Mouse (Mus musculus) left cerebral cortex, postnatal 25 days (tissue): Measurements from ENCODE around the gene Znrf1. TPM values are rescaled to one million over a fixed set of nuclear protein-coding genes. Genes with fewer than 3 reads are reported as not detected.
A peak's percentile ranks its signal among the peaks of the same experiment; 100 is the strongest.
"Not testable (repeated sequence)": the region's sequence is repeated elsewhere in the genome, so short reads cannot be mapped to it uniquely, and the experiment has no call there.

ENCODE experiments used
- DNase-seq, 2 experiments: peaks; one replicate each; pipeline ENCODE4 v3.0.0; 2022; ENCODE audit warnings: low spot score in 2 of 2, mixed read lengths in 1 of 2
- intact Hi-C: fragments of 180-260 bp; cut with DNase I; formaldehyde crosslinking; loops from one replicate; pipeline ENCODE4 v1.15.1; 2025
- total RNA-seq, 2 experiments: library from RNA; stranded (reverse); gene quantifications; 2 replicates each; pipeline ENCODE4 v1.2.3; 2021

Gene Znrf1
- total RNA-seq, result 100 to 1,000 TPM; 166 TPM

DNA sequence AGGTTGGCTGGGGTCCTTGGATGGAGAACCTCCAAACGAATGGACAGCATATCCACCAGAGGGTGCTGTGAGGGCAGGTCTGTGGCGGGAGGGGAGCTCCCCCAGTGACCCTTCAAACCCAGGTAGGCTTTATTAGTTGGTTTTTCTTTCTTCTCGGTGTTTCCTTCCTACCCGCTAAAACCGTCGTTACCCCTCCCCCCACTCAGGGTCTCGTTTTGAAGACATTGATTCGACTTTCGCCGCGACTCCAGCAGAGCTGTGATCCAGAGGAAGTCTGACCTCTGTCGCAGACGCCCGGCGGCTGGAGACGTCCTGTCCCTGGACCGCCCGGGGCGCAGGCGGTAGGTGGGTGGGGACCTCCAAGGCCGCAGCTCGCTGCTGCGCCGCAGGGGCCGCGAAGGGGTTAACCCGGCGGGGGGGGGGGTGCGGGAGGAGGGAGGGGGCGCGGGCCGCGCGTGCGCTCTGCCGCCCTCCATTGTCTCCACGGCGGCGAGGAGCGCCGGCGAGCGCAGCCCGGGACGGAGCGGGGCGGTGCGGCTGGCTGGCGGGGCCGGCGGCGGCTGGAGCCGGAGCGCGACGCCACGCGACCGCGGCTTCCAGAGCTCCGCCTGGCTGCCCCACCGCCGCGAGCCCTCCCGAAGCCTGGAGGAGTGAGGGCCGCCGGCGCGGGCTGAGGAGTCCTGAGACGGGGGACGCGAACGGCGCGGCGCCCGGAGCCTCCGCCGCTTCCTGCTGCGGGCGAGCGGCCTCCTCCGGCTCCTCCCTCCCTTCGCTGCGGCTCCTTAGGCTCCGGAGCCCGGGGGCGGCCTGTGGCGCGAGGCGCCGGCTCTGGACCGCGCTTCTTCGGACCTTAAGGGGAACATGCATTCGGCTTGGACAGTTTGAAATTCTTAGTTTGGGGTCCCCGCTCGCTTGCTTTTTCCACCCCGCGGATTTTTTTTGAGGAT, at the start of gene Znrf1:
Znrf1 (plus strand) TSS at position 67 of the 947 bp plus-strand sequence.
- intact Hi-C loops, result loop anchor here (1.0 to 10.0 kb wide), 4 partner anchors 90 to 288 kb away; partner anchors contain the start of gene Zfp1
- peak; percentile 63 to 76 for DNase-seq

DNA sequence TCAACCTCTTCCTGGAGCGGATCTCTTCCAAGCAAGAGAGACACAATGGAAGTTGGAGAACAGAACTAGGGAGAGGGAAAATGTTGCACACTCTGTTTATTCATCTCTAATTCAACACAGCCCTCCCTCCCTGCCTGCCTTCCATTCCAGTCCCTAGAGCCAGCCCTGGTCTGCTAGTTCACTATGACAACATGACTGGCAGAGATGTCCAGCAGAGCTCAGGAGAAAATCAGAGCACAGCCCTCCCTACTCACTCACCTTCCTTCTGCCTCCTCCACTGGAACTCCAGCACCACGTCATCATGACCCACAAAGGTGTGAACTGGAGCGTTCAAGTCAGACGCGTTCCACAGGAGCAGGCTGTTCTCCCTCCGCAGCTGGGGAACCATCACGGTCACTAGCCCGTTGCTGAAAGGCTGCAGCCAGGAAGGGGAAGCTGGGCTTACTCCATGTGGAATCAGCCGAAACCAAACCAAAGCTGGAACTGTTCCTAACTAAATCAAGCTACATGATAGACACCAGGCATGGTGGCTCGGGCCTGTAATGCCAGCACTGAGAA, 45.8 kb upstream of the Znrf1 start:
- intact Hi-C loops, result no loop called here
- no peak for DNase-seq

DNA sequence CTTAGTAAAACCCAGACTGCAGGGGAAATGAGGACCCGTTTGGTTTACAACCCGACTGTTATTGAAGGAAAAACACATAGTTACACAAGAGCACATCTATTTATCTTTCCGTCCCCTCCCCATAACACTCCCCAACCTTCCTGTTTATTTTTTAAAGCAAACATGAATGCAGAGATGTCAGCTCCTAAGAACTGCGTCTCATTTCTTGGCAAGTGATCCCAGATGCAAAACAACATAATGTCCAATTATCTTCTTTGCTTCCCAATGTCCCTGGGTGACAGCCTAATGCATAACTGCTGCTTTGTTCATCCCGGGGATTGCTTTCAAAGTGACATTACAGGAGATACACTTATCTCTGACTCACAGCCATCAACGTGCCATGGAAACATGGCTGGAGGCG, 44.7 kb upstream of the Znrf1 start:
- no peak for DNase-seq
- intact Hi-C loops, result no loop called here

DNA sequence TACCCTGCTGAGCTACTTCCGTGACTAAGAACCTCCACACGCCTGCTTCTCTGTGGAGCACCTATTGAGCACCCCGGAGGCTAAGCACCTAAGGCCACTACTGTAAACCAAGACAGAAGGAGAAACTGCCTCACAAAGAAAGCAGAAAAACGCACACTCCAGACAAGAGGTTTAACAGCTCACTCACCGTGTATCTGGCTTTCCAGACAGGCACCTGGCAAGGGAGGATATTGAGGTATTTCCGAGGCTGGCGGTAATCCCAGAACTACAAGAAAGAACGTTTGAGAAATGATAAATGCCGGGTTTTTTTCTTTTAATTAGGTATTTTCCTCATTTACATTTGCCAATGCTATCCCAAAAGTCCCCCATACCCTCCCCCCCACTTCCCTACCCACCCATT, 43.4 kb upstream of the Znrf1 start:
- intact Hi-C loops, result no loop called here
- no peak for DNase-seq

DNA sequence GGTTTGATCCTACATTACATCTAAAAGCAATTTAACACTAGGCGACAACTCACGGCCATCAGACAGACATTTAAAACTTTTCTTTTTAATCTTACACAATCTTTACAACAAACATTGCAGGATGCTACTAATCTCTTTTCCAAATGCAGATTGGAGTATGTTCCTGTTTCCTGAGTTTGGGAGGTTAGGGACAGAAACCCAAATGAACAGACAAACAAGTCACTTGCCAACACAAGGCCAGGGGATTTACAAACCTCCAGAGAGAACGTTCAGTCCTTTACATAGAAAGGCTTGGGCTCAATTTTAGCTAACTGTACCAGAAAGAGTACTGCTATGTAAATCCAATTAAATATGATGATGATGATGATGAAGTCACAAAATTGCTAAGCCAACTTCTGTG, 42.7 kb upstream of the Znrf1 start:
- no peak for DNase-seq
- intact Hi-C loops, result no loop called here

DNA sequence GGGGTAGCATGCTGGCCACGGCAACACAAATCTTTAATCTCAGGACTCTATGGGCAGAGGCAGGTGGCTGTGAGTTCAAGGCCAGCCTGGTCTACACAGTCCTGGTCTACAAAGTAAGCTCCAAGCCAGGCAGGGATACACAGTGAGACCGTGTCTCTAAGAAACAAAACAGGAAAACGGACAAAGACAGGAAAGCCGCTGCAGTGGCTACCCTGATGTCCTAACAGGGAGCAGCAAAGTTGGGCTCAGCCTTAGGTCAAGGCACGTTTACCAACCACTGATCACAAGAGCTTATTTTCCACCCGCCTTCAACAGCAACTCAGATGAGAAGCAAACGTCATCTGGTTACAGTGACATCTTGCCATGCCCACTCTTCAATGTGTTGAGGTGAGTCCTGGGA, 39.6 kb upstream of the Znrf1 start:
- intact Hi-C loops, result no loop called here
- DNase-seq, result no peak

DNA sequence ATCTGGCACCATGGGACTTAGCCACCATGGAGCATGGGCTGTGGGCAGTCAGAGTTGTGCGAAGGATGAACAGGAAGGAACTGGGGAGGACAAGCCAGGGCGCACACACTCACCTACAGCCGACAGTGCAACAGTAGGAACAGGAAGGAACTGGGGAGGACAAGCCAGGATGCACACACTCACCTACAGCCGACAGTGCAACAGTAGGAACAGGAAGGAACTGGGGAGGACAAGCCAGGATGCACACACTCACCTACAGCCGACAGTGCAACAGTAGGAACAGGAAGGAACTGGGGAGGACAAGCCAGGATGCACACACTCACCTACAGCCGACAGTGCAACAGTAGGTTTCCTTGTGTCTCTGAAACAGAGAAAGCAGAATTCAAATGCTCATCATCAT, 37.6 kb upstream of the Znrf1 start:
- DNase-seq, intact Hi-C loops: not testable (repeated sequence)

DNA sequence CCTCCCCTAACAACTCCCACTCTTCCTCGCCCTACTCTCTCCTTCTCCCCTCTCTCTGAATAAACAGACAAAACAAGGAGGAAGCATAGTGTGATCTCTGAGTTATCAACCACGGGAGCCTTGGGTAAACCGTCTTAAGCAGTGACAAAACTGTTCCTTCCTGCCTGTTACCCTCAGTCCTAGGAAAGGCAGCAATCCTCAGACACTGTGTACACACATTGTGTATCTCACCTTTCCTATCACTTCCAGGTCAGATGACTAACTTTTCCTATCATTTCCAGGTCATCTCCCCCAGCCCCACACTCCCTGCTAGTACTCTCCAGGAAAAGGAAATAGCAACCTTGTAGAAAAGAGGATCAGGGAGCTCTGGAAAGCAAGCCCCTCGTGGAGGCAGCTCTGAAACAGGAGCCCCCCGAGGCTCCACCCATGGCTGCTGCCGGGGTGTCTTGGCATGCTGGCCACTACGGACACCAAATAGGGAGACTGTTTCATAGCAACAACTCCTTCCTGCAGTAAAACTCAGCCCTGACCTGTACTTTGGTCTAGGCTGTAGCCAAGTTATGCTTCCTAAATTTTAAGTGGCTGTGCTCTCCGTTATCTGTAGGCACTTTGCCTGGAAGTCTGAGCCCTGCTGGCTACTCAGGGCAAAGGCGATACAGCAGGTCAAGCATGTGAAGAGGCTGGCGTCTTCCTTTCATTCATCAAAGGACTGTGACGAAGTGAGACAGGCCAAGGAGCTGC, 34.0 kb upstream of the Znrf1 start:
- intact Hi-C loops, result no loop called here
- no peak for DNase-seq

DNA sequence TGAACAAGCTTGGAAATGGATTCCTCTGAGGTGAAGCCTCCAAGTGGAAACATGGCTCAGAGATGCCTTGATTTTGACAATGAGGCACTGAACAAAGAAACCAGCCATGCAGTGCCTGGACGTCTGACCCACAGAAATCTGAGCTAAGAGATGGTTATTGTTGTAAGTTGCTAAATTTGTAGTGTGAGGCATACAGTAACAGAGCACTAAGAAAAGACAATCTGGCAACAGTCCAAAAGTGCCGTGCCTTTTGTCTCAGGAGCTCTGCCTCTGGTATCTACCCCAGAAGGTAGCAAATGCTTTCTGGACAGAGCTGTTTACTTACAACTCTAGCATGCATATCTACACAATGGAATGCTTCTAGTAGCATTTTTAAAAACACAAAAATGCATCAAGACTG, 27.3 kb upstream of the Znrf1 start:
- intact Hi-C loops, result no loop called here
- no peak for DNase-seq

DNA sequence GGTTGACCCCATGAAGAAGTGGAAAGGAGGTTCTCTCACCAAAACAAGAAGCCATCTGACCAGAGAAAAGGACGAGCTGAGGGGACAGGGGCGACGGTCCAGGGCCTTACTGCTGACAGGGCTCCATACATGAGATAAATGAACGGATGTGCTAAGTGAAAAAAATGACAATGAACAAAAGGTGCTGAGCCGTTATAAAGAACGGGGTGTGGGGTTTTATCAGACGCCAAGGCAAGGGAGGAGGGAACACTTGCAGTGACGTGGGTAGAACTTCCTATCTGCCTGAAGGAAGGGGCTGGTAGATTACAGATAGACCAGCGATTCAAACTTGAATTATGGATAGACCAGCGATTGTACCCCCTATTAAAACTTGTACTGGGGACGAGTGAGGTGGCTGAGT, 26.6 kb upstream of the Znrf1 start:
- intact Hi-C loops, result no loop called here
- no peak for DNase-seq

DNA sequence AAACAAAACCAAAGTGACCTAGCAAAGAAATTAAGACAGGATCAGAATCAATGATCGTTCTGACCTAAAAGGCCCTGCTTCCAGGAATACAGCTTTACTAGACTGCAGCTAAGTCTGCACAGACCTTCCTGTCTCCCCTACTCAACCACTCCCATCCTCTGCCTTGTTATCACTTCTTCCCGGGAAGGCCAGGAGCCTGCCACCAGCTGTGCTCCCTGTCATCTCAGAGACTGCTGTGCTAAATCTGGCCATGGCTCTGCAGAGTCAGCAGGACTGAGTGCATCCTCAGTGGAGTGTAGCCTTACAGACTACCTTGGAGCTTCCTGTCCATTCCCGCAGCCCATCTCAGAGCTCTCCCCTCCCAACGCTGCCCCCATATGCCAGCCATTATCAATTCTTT, 25.5 kb upstream of the Znrf1 start:
- intact Hi-C loops, result no loop called here

DNA sequence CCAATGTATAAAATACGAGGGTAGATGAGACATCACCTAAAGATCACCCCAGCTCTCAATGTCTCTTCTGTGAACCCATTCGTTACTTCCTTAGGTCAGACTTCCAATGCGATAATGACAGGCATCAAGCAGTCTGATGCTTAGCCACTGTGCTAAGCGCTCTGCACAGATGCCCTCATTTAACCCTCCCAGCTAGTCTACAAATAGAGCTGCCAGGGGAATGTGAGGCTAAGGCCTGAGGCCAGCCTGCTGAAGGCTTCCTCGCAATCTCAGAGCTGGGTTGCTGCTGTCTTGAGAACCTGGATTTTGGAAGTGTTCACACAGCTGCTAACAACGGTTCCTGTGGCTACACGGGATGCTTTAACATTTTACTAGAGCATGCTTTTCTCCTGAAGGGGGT, 23.0 kb upstream of the Znrf1 start:
- intact Hi-C loops, result no loop called here
- DNase-seq, result no peak

More for the DNA sequence above, 25.5 kb upstream of the Znrf1 start:
- no peak for DNase-seq

DNA sequence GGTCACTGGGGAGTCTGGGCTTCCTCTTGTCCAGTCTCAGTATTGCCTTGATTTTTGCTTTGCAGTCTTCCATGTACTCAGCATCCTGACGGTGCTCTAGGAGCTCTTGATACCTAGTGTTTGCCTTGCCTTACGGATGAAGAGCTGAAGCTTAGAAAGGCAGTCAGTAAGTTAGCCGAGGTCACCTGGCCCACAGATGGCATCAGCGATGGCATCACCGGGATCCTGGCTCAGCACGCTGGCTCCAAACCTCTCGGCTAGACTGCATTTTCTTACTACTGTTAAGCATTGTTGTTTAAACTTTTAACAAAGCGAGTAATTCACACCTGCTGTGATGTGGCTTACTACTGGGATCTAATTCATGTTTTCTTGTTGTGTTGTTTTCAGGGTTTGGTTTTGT, 22.5 kb upstream of the Znrf1 start:
- intact Hi-C loops, result no loop called here
- DNase-seq, result no peak

DNA sequence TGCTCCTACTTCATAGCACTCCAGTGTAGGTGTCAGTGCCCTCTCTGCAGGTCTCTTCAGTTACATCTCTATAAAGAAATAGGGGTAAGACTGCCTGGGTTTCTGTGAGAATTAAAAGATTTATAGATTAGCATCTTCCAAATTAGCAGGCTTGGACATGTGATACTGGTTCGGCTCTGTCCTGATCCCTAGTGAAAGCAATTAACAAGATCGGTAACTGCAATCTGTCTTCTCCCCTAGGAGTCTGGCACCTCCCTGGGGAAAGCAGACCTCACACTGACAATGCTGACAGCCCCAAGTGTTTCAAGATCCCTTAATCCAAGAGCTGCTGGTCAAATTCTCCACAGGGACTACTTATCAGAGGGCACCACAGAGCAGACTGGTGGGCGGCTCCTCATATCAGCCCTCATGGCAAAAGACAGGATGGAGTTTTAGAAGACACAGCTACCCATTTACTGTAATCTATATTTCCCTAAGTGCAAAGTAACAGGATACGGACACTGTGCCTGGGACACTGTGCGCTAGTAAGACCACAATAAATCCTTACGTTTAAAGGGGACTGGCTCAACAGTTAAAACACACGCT, 19.4 kb upstream of the Znrf1 start:
- intact Hi-C loops, result no loop called here
- DNase-seq, result no peak

DNA sequence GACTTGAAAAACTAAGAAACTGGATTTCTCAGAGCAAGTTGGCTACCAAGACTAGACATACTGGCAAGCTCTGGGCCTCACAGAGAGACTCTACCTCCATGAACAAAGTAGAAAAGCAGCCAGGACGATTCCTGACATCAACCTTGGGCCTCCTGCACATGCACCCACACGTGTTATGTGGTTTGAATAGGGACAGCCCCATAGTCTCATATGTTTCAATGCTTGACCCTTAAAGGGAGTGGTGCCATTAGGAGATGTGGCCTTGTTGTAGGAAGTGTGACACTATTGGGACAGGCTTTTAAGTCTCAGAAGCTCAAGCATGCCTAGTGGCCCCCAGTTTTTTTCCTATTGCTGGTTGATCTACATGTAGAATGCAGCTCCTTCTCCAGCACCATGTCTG, 18.4 kb upstream of the Znrf1 start:
- intact Hi-C loops, result no loop called here

DNA sequence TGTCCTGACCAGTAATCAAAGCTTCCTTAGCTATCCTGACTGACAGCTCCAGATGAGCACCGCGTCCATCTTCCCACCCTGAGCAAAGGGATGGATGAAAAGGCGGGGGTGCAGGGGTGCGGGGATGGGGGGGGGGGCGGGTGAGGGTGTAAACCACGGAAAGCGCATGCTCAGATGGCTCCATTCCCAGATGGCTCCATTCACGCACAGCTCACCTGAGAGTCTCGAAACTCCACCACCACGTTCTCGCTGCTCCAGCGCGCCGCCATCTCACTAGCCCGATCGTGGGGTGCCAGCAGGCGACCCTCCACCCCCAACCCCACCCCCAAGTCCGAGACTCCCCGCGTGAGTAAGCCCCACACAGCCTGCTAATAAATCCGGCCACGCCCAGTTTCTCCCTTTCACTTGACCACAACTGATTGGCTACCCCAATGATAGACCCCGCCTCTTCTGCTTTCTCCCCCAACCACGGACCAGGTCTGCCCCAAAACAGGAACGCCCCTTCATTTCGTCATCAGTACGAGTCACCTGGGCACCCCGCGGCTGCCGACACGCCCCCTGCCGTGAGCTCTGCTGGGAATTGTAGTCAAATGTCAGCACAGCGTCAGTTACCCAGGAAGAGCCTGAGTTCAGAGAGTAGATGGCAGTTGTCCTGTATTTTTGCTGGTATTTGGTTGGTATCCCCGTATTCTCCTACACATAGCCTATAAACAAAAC, 14.0 kb upstream of the Znrf1 start, which contains the start of gene Wdr59:
Wdr59 (minus strand) TSS at position 380 of the 717 bp plus-strand sequence.
- intact Hi-C loops, result no loop called here
- peak; percentile 95 to 99 for DNase-seq

More for the DNA sequence above, 18.4 kb upstream of the Znrf1 start:
- no peak for DNase-seq

DNA sequence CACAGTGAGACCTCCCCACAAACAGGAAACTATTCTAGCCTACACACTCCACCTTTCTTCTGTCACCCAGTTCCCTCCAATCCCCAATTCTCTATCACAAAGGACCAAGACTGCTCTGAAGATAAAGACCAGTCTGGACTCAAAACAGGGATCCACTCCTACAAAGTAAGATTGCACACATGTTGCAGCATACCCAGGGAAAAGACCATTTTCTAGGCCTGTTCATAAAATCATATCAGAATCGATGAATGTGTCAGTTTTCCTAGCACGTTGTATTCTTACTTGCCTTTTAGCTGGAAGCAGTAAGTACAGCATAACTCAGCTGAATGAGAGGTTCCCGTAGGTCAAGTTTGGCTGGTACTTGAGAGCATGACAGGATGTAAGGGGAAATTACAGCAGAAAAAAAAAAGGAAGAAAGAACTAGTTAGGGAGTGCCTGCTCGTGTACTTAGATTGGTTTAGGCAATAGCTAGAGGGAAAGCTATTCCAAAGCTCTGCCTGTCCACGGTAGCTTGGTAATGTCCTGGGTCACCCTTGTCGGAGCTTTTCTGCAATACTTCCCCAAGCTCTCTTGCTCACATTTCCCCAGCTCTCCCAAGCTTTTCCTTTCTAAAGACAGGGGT, 9.4 kb upstream of the Znrf1 start:
- intact Hi-C loops, result no loop called here
- DNase-seq, result no peak

DNA sequence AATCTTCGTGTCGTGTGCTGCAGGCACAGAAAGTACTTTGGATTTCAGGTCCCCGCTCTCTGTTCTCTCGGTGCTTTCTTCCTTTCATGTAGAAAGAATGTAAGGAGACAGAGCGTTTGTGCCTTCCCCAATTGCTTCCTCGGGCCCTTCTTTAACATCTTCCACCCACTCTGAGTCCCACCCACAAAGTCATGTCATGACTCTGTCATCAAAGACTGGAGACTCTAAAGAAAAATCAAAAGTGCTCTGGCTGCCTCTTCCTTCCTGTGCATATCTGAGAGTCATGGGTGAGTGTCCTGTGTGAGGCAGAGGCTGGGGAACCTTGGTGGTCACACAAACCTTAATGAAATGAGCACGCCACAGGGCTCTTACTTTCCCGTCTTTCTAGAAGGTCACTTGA, 8.7 kb upstream of the Znrf1 start:
- no peak for DNase-seq
- intact Hi-C loops, result no loop called here

DNA sequence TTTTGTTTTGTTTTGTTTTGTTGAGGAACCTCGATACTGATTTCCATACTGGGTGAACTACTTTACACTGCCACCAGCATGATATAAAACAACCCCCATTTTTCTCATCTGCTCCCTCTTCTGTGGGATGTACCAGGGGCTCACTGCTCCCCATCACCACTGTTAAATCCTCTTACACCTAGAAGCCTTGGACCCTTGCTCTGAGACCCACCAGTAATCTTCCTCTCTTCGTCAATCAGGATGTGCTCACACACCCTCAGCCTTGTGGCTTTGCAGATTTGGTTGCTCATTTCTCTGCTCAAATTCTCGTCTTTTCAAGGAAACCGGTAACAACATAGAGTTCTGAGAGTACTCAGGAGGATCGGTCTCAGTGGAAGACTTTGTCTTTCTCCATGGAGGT, 7.8 kb upstream of the Znrf1 start:
- intact Hi-C loops, result no loop called here

More for the DNA sequence above, 7.8 kb upstream of the Znrf1 start:
- no peak for DNase-seq
